Mouse (Mus musculus) cerebellum, postnatal 4 days (tissue): ENCODE measurements around the gene Gmcl1.

ENCODE experiments used
- DNase-seq, 2 experiments: peaks; one replicate each; pipeline ENCODE4 v3.0.0; 2022; ENCODE audit warnings: low spot score in 2 of 2, mixed read lengths in 1 of 2

Gene Gmcl1

DNA sequence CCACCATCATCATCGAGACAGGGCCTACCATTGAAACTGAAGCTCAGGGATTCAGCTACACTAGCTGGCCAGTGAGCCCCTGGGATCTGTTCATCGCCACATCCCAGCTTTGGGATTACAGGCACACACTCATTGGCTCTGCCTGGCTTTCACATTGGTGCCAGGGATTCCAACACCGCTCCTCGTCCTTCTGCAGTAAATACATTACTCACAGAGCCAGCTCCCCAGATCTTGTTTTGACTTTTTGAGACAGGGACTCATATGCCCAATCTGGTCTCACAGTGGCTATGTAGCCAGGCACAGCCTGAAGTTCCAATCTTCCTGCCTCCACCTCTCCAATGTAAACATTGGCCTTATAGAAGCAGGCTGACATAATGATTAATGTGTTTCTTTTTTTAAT, 3.1 kb upstream of the Gmcl1 start:
- DNase-seq, result no peak

DNA sequence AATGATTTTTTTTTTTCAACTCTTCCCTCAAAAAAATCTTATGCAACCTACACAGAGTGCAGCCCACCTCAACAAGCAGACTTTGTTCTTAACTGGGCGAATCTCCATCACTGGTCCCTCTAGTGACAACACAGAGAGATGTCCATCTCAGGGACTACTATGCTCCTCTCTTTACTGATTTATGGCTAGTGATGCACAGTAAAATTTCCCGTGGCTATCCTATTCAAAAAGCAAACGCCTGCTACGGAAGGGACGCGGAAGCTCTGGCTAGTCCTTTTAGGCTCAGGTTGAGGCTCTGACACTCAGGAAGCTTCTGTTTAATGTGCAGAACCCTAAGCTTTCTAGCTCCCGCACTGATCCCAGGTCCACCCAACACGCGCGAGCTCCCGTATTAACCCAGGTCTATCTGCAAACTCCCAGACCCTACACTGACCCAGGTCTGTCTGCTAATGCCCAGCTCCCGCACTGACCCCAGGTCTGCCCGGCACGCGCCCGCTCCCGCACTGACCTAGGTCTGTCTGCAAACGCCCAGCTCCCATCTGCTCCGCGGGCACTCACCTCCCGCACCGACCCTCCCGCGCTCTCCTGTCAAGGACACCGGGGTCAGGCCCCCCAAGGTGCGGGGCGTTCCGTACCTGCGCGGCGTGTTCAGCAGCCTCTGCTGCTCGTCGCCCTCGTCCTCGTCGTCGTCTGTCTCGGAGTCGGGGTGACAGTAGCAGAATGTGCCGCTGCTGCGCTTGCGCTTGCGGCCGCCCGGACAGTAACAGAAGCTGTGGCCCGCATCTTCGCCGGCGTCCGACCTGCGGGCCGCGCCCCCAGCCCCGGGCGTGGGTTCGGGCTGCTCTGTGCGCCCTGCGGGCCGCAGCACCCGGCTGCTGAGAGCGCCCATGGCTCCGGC, 658 bp downstream of the Gmcl1 start:
- DNase-seq, result peak; percentile 29 to 60

DNA sequence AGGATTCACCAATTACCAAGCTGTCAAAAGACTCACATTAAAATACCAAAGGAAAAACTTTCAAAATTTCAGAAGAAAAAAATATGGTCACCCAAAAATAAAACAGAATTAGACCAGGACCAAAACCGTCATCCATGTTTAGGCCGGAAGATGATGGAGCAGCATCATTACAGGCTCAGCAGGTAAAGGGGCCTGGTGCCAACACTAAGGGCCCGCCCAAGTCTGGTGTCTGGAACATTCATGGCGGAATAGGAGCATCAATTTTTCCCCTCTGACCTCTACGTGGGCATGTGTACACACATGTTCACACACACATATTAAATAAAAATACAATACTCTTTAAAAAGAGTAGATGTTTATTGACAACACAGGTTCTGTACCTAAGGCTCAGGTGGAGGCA, 4.5 kb downstream of the Gmcl1 start:
- no peak for DNase-seq

DNA sequence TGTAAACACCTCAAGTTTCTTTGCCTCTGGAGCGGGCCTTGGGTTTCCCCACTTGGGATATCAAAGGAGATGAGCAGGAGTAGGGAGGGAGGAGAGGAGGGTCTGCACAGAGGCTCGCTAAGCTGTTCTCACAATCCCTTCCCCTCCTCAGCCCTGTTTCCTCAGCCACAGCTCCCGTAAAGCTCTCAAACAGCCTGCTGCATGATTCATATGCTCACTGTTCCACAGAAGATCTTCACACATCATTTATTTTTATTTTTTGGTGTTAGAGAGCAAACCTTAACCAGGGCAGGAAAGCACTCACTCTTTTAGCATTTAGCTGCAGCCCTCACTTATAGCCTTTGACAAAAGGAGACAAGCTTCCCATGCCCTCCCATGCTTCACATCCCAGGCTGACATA, 11.2 kb downstream of the Gmcl1 start:
- no peak for DNase-seq

DNA sequence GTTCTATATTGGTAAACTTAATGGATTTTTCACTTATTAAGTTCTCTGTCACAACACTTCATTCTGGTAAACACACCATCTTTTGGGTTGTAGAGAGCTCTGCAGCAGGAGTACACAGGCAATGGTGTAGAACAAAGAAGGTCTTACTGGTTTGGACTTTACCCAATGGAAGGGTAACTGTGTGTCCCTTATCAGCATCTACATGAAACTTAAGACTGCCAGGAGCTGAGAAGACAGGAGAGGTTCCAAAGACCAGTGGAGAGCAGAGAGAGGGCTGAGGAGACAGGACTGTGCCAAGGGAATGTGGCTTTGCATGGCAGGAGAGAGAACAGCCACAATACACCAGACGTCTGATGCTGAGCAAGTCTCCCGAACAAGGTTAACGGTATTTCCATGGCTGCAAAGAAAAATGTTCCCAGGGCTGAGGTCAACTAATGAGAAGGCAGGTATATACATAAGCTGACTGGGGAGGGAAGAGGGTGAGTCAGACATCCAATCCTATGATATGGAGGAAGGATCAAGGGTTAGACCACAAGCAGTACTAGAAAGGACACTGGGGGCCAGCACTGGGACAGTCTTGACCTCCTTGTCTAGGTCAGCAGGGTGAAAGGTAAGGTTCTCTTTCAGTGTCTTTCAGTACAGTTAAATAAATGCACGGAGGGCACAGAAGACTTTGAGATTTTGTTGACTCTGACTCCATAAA, 25.0 kb downstream of the Gmcl1 start:
- DNase-seq, result no peak

DNA sequence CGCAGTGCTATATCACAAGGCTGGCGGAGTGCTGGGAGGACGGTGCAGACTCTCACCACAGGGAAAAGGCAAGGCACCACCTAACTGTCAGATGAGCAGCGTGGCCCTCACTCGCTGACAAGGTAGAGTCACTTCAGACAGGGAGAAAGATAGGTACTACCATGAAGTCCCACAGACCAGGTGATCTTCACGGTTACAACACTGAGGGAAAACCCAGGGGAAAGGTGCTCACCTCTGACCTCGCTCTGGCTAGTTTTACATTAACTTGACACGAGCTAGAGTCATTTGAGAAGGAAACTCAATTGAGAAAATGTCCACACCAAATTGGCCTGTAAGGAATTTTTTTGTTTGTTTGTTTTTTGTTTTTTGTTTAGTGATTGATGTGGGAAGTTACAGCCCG, 30.6 kb downstream of the Gmcl1 start:
- DNase-seq, result no peak

DNA sequence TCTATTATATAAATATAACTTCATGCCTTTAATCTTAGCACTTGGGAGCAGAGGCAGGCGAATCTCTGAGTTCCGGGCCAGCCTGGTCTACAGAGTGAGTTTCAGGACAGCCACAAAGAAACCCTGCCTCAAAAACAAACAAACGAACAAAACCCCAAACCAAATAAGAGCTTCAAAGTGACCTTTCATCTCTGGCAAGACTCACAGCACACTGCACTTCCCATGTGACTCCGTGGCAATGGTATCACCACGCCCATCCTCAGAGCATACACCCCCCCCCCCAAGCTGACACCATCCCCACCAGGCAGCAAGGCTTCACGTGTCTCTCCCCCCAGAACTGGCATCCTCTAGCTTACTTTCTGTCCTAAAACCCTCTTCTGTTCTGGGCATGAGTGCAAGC, 35.3 kb downstream of the Gmcl1 start:
- DNase-seq, result no peak

DNA sequence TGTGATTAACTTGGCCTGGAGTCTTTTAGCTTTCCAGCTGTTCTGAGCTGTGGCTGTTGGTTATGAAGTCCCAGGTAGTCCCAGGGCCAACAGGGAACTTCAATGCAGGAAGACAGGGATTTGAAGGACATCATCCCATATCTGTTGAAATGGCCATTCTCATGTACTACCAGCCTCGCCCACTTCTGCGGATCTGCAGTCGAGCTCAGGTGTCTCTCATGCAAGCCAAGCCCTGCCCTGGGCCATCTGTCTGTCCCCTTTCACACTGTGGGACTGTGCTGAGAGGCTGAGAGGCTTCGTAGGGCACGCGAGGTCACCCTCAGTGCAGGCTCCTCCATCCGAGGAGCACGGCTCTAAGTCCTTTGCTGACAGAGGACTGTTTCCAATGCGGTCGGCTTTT, 37.0 kb downstream of the Gmcl1 start:
- DNase-seq, result no peak

DNA sequence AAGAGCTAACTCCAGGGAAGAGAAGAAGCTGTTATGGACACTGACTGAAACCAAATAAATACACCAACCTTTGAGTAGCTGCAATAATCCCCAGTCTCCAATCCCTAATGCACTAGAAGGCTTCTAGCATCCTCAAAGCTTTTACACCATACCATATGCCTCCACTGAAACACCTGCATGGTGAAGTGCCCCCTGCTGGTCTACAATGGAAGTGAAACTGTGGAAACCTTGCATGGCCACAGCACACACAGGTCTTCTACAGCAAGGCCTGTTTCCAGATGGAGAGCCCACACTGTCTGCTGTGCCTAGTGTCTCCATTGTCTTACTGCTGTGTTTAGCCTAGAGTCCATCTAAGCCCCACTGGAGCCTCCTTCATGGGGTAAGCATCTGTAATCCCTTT, 38.7 kb downstream of the Gmcl1 start:
- peak in 1 of 2 experiments; percentile 40 for DNase-seq

DNA sequence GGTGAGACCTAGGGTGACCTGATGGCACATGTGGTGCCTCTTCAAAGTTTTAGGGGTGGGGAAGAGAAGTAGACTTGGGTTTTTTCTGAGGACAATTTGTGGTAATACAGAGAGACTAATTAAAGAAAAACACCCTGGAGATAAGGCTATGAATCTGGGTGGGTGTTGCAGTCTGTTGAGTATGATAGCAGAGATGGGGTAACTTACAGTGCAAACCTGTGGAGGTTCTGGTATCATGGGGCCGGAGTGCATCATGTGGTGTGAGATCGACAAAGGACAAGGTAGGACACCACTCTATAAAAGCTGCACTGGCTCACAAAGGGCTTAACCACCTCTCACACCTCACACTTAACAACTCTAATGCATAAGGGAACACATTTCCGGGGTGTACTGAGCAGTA, 43.5 kb downstream of the Gmcl1 start:
- no peak for DNase-seq

DNA sequence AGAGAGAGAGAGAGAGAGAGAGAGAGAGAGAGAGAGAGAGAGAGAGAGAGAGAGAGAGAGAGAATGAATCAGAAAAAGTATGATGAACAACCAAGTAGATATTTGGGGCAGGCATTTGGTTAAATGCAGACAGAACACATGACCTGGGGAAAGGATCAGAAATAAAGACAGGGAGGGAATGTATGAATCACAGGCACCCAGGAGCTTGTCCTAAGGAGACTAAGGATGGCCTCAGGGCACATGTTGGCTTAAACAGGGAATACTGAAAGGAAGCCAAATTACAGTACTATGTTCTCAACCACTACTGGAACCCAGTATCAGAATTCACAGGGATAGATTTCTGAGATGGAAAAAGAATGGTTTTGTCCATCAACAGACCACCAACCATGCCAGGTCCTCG, 46.2 kb downstream of the Gmcl1 start:
- no peak for DNase-seq

DNA sequence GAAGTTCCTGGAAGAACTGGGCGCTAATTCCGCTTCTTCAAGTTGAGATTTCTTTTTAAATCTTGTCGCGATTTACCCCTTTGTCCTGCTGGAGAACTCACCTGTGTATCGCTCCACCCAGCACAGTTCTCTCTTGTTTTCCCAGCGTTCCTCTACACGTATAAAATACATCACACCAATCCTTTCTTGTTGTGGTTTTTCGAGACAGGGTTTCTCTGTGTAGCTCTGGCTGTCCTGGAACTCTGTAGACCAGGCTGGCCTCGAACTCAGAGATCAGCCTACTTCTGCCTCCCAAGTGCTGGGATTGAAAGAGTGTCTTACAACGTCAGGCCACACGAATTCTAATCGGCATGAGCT, 48.5 kb downstream of the Gmcl1 start:
- no peak for DNase-seq

DNA sequence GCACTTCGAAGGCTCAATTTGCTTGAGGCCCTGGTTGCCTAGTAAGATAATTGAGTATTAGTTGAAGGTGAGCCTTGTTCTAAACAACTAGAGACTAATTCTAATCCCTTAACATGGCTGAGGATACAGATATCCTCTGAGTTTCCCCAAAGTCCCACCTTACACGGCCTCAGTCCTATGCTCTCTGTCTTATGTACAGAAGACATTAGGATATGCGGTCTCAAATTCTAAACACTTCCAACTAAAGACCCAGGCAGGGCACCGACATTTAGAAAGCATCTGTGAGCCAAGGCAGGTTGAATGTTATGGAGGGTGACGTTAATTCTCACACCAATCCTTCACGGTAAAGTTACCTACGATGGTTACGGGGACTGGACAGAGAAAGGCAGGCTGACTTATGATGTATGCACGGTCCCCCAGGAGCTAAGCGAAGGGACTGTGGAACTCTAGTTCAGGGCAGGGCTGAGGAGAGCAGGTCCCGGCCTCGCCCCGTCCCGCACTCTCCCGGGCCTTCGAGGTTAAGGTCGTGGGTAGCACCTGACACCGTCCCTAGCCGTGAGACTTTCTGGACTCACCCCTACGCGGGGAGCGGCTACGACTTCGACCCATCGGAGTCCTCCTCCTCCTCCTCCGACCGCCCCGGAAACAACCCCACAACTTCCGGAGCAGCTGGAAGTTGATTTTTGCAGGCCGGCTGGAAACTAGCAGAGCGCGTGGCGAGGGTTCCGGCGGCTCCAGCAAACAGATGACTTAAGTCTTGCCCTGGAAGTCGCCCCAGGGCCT, 49.1 kb downstream of the Gmcl1 start, which contains the start of gene Snrnp27:
TSS of gene Snrnp27 (minus strand) at position 651 of the 783 bp plus-strand sequence.
- peak; percentile 83 to 92 for DNase-seq

DNA sequence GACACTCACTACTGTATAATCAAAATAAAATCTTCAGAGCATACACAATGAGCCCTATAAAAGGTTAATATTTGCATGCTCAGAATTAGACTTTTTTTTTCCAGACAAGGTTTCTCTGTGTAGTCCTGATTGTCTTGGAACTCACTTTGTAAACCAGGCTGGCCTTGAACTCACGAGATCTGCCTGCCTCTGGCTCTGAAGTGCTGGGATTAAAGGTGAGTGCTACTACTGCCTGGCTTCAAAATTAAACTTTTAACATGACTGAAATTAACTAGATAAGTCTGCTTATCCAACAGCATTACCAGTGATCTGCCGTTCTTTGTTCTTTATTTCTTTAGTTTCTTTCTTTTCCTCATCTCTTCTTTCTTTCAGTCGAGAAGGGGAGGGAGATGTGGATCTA, 51.9 kb downstream of the Gmcl1 start:
- no peak for DNase-seq

DNA sequence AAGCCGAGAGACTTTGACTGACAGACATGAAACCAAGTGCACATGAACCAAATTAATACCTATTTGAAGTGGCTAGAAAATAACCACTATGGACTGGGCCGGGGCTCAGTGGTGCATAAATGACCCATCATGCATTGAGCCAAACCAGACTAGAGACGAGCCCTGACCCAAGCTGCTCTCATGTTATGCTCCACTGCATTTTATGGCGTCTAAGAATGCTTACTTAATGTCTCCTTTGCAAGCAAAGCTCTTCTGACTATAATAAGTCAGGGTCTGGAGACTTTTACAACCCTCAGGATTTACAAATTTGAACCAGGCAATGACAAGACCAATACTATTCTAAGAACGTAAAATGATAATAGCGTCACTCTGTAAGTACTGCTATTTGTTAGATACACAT, 54.8 kb downstream of the Gmcl1 start:
- DNase-seq, result no peak

DNA sequence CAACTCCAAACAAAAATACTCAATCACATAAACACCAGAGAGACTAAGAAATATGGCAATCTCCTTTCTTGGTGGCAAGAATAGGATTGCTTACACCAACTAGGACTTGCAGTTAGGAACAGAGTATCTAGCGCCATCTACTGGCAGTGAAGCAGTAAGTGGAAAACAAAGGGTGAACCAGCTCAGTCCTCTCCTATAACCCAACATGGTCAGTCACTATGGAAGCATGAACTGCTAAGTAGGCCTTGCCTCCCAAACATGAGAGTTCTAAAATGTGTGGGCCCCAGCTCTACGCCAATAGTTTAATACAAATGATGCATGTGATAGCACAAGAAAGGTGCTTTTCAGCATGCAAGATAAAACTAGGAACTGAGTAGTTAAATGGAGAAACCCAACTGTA, 62.3 kb downstream of the Gmcl1 start:
- DNase-seq, result peak in 1 of 2 experiments; percentile 52

DNA sequence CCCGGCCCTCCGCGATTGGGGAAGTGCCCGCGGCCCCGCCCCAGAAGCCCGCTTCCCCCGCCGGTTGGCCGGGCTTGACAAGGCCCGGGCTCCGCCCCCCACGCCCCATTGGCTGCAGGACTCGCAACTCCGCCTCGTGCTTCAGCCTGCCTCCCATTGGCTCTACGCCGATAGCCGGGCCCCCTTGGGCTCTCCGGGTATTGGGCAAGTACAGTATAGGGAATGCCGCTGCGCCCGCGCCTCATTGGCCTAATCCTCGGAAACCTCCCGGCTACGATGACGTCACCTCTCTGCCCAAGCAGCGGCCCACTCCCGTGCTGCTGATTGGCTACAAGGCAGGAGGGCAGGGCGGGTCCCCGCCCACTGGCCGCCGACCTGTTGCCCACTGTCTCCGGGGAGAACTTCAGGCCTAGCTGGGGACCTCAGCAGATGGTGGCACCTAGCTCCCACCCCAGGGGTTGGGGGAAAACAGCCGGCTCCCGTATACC, 63.9 kb downstream of the Gmcl1 start:
- DNase-seq, result peak; percentile 99 to 100

DNA sequence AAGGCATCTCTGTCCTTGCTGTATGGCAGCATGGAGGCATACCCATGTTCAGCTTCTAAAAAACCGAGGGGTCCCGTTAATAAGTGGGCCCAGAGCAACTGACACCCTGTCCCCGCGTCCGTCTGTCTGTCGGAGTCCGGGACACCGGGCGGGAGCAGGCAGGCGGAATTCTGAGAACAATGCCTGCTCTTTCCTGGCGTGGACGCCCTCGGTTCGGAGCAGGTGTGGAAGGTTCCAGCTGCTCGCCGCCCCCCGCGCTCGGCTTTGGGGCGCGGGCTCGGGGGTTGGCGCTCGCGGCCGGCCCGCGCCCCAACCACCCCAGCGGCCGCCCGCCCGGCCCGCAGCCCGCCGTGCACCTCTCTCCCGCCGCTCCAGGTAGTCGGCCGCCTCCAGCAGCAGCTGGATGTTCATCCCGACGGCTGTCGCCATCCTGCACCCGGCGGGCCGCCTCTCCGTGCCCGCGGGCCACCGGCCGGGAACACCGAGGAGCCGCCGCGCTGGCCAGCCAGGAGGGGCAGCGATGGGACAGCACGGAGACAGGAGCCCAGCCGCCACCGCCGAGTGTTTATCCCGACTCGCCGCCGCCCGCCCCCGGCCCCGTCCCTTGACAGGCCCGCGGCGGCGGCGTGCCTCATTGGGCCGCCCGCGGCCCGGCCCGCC, 64.5 kb downstream of the Gmcl1 start, which contains the start of gene Mxd1:
TSS of gene Mxd1 (minus strand) at position 582 of the 660 bp plus-strand sequence.
- no peak for DNase-seq

DNA sequence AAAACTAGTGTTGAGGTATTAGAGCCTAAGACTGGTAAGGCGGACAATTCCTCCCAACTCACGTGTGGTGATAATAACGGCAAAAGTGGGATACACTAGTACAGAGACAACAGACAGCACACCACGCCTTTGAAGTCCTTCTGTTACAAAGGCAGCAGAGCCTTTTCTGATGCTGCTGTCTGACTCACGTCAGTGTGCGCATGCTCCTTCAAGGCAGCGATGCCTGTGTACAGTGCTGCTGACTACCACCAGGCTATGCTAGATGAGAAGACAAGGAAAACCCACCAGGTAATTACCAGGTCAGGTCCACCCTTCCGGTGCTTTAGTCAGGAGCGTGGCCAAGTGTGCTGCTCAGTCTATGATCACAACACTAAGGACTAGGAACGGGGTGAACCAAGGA, 66.1 kb downstream of the Gmcl1 start:
- no peak for DNase-seq

DNA sequence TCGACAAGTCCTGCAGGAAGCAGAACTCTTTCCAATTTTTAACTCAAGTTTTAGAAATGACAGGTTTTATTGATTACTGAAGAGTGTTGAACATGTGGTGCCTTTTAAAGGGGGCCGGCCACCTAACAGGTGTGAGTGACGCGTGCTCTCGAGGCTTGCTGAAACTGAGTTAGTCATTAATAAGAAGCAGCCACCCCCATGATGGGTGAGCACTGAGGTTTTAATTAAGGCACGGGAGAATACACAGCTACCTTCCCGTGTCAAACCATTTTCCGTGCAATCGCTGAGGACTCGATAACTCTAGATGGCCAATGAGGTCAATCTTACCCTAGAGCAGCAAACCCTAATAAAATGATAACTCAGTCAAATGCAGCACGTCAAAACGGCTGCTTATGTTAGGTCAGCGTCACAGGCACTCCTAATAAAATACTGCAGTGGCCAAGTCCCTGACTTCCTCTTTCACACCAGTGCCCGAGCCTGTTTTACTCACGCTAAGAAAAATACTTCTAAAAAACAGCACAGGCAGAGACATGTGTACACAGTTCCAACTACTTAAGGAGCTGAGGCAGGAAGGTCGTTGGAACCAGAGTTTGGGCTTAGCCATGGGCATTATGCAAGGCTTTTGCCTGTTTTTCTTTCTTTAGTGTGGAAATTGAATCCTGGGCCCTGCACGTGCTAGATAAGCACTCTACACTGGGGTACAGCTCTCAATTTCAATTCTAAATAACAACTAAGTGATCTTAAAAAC, 67.4 kb downstream of the Gmcl1 start:
- no peak for DNase-seq

DNA sequence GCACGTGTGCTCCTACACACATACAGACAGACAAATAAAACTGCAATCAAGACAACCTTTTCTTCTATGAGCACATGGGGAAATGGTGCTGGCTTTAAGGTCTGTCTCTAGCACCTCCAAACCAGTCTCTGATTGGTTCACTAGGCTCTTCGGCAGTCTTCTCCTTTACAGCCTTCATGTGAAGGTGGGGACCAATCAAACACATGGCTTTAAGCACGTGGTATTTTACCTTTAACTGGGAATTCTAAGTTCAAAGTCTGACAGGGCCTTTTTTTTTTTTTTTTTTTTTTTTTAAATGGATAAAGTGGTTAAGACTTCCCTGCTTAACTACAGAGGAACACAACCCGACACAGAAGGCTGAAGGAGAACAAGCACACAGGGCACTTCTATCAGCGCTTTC, 68.1 kb downstream of the Gmcl1 start:
- no peak for DNase-seq
